Mouse (Mus musculus) frontal cortex, adult 2 months (tissue): ENCODE measurements around the gene Hoxd13. TPM values are rescaled to one million over a fixed set of nuclear protein-coding genes. Genes with fewer than 3 reads are reported as not detected.

Experiments
- DNase-seq, 2 experiments: peaks; one replicate each; pipeline ENCODE4 v3.0.0; 2022; ENCODE audit warnings: low spot score in 1 of 2; ENCODE audit errors: extremely low spot score in 1 of 2
- polyA plus RNA-seq: library from polyadenylated mRNA; depleted of rRNA; stranded (reverse); fragments of >200 nt; gene quantifications from 2 replicates; pipeline ENCODE4 v1.2.3, GENCODE M21; 2012

Gene Hoxd13
- polyA plus RNA-seq, 1 experiment, result not detected

GRCm38 (mm10) chr2:74704393-74704998 is 36.4 kb downstream of the Hoxd13 start, which contains the start of gene Hoxd8:
Gene Hoxd8, plus strand, starts transcription at chr2:74704615.
- DNase-seq, result no peak

- DNase-seq, result no peak
Measured at GRCm38 (mm10) chr2:74704999-74705466, 36.9 kb downstream of the Hoxd13 start.

GRCm38 (mm10) chr2:74705467-74706089 is 37.5 kb downstream of the Hoxd13 start:
- DNase-seq, result no peak

- DNase-seq, result no peak
Measured at GRCm38 (mm10) chr2:74706393-74706960, 38.4 kb downstream of the Hoxd13 start.

GRCm38 (mm10) chr2:74707599-74707998 is 39.5 kb downstream of the Hoxd13 start:
- no peak for DNase-seq

GRCm38 (mm10) chr2:74708676-74709075 is 40.6 kb downstream of the Hoxd13 start:
- no peak for DNase-seq

- no peak for DNase-seq
Measured at GRCm38 (mm10) chr2:74709465-74710419, 41.6 kb downstream of the Hoxd13 start.

GRCm38 (mm10) chr2:74710929-74711543 is 42.9 kb downstream of the Hoxd13 start:
- DNase-seq, result no peak

GRCm38 (mm10) chr2:74711721-74712621 is 43.9 kb downstream of the Hoxd13 start, which contains the start of the genes Hoxd3 and Hoxd4:
Gene Hoxd3, plus strand, starts transcription at chr2:74711927.
Gene Hoxd4, plus strand, starts transcription at chr2:74711929.
- no peak for DNase-seq

GRCm38 (mm10) chr2:74713239-74714150 is 45.4 kb downstream of the Hoxd13 start:
- no peak for DNase-seq

GRCm38 (mm10) chr2:74714156-74714789 is 46.2 kb downstream of the Hoxd13 start:
- DNase-seq, result no peak

GRCm38 (mm10) chr2:74714881-74715280 is 46.8 kb downstream of the Hoxd13 start:
- no peak for DNase-seq

- peak; percentile 22 to 88 for DNase-seq
Measured at GRCm38 (mm10) chr2:74715504-74716241, 47.6 kb downstream of the Hoxd13 start.

GRCm38 (mm10) chr2:74720384-74720783 is 52.3 kb downstream of the Hoxd13 start:
- no peak for DNase-seq

GRCm38 (mm10) chr2:74720955-74721491 is 52.9 kb downstream of the Hoxd13 start:
- no peak for DNase-seq
